Mouse (Mus musculus): ENCODE data around the gene Clec5a. TPM values are rescaled to one million over a fixed set of nuclear protein-coding genes. Genes with fewer than 3 reads are reported as not detected.

The Clec5a gene
- polyA plus RNA-seq, 1 experiment from 2014 or later: 0.74 TPM

DNA sequence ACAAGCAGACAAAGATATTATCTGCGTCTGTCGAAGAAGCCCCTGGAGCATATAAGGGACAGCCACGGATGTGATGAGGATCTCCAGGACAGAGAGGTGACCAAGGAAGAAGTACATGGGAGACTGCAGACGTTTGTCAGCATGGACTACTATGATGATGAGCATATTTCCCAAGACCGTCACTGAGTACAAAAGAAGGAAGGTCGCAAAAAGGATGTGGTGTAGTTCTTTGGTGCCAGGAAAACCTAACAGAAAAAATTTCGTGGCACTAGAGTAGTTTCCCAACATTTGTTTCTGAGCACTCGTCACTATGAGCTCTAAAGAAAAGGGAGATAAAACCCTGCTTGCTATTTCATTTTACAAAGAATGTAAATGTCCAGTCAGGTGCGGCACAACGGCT lies 40.9 kb downstream of the Clec5a start:
- Histone ChIP-seq H3K27ac (replicated peaks; ENCODE audit: low read depth, low read length) (no peak overlapping the region), H3K4me2 (ENCODE audit: low read depth, low read length) (no peak overlapping the region), H3K9me3 (replicated peaks; ENCODE audit: control insufficient read depth, low read length) (no peaks in the 10 kb centered on the region), H3K27me3 (ENCODE audit: control insufficient read depth, insufficient read depth, low read length) (no peaks in the 10 kb centered on the region), H3K4me3 (ENCODE audit: low read depth, low read length) (no peak overlapping the region), H3K4me1 (ENCODE audit: control insufficient read depth, insufficient read depth, low read length) (no peaks in the 10 kb centered on the region), H3K9ac (replicated peaks; ENCODE audit: low read length) (no peak overlapping the region), H3K36me3 (replicated peaks; ENCODE audit: control insufficient read depth, insufficient read depth, low read depth, low read length) (no peaks in the 10 kb centered on the region)
- ATAC-seq (replicated peaks; ENCODE audit: insufficient number of reproducible peaks, low FRiP score, low TSS enrichment, low read depth): no peak
- no peak for DNase-seq (ENCODE audit: low spot score)
- 86% methylated on average over 10 of the region's 10 CpGs for WGBS

Other genes with a start within 250 kb of the Clec5a start
- 12.6 and 14.1 TPM in 2 replicates for gene E330009J07Rik, start 149.7 kb downstream of the Clec5a start, polyA plus RNA-seq (2014; fragmentation: Nextera tagmentation; extraction: Ambion mirVana)
- gene Wee2, start 146.7 kb downstream of the Clec5a start, polyA plus RNA-seq (2014; fragmentation: Nextera tagmentation; extraction: Ambion mirVana): not detected in 2 replicates
- gene Ssbp1, start 114.5 kb downstream of the Clec5a start, polyA plus RNA-seq (2014; fragmentation: Nextera tagmentation; extraction: Ambion mirVana): 174 and 202 TPM in 2 replicates
- not detected in 2 replicates for gene Tas2r137, start 94.6 kb downstream of the Clec5a start, polyA plus RNA-seq (2014; fragmentation: Nextera tagmentation; extraction: Ambion mirVana)
- 0.21 TPM in 1 of 2 replicates, not detected in the other for gene Tas2r108, start 92.3 kb downstream of the Clec5a start, polyA plus RNA-seq (2014; fragmentation: Nextera tagmentation; extraction: Ambion mirVana)
- not detected in 2 replicates for gene Prss37, start 66.3 kb downstream of the Clec5a start, polyA plus RNA-seq (2014; fragmentation: Nextera tagmentation; extraction: Ambion mirVana)
- gene Olfr461, start 30.8 kb downstream of the Clec5a start, polyA plus RNA-seq (2014; fragmentation: Nextera tagmentation; extraction: Ambion mirVana): 0.06 and 0.13 TPM in 2 replicates
- gene Olfr460, start 16.3 kb downstream of the Clec5a start, polyA plus RNA-seq (2014; fragmentation: Nextera tagmentation; extraction: Ambion mirVana): not detected in 2 replicates
- gene Tas2r138, start 27.5 kb upstream of the Clec5a start, polyA plus RNA-seq (2014; fragmentation: Nextera tagmentation; extraction: Ambion mirVana): not detected in 2 replicates
- not detected in 2 replicates for gene Mgam, start 43.0 kb upstream of the Clec5a start, polyA plus RNA-seq (2014; fragmentation: Nextera tagmentation; extraction: Ambion mirVana)

Measured in embryonic facial prominence, embryonic 11.5 days (tissue).